Mouse (Mus musculus) mesoderm, embryonic 11.5 days (tissue): Measurements from ENCODE around the gene Atp8a2.
A peak's percentile ranks its signal among the peaks of the same experiment; 100 is the strongest.

Source experiments
- DNase-seq: peaks from one replicate; pipeline ENCODE4 v3.0.0-alpha.2; 2012; ENCODE audit warnings: low read depth, low spot score

Gene Atp8a2

GRCm38 (mm10) chr14:60152373-60152772 is 44.6 kb downstream of the Atp8a2 start:
- no peak for DNase-seq

DNA sequence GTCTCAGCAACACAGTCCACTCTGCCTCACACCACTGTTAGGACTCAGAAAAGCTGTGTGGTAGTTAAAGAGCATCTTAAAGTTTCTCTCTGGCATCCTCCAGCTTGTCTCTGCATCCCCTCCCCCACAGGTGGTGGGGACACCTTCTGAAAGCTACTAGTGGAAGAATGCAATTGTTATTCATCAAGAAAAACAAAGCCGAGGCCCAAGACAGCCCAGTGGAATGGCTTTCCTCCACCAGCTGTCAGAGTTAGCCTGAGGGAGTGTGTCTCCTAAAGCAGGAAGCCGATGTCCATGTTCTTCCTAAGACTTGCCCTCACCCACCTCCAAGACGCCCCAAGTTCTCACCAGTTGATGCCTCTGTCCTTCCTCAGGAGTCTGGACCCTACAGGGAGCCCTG is 48.1 kb downstream of the Atp8a2 start:
- DNase-seq: no peak

DNA sequence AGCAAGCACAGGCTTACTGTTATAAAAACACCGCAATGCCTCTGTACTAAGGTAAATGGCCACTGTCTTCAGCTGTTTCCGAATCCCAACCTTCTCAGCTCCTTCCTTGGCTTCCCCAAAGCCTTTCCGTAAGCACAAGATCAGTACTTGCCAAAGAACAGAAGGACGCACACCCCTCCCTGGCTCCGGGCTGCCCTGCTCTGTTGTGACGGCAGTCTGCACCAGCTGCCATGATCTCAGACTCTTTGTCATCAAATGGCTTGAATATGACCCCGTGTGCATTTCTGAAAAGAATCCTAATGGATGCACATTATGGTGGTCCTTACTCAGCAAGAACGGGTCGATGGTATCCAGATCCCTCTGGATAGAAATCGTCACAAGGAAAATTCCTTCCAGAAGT is 53.7 kb downstream of the Atp8a2 start:
- no peak for DNase-seq

GRCm38 (mm10) chr14:60138339-60138738 is 58.6 kb downstream of the Atp8a2 start:
- no peak for DNase-seq

DNA sequence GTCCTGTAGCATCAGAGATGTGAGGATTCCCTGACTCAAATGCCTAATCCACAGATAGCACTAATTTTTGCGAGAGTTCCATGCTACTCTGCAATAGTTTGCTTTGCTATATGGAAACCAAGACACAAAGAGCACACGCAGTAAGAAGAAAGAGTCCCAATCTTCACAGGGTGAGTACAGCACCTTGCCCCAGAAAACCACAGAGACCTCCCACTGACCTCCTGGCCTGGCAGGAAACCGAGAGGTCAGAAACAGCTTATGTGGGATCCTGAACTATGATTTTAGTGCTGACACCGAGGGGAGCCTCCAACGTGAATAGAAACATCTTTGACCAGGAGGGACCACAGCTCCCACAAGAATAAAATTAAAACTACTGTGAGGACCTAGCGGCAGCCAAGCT is 59.2 kb downstream of the Atp8a2 start:
- DNase-seq: no peak

DNA sequence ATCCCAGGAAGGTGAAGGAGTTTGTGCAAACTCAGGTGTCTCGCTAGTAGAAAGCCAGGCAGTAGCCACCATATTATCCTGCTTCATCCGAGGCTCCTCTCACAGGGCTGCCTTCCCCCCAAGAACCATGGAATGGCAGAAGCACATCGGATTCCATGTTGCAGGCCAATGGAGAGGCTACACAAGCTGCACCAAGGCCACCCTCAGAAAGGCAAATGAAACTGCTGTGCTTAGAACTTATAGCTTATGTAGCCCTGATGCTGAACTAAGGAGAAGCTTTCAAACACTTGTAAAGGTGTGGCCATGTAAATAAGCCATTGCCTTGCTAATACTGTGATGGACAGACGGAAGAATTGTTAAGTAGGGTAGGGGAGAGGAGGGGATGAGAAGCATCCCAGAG is 61.2 kb downstream of the Atp8a2 start:
- DNase-seq: no peak

DNA sequence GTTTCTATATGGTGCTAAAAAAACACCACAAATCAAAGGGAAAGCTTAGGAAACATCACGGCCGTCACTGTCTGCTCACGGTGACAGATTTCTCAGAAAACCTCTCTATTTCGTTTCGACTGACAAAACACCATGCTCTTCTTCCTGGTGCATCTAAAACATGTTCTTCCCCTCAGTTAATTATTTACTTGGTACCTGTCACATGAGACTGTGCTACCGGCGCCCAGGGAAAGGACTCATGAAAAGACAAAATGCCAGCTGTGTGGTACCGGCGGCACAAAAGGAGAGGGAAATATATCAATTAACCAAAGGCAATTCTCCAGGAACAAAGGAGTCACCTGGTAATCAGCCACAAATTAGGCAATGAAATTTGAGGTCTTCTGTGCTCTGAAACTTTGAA is 62.3 kb downstream of the Atp8a2 start:
- DNase-seq: no peak

DNA sequence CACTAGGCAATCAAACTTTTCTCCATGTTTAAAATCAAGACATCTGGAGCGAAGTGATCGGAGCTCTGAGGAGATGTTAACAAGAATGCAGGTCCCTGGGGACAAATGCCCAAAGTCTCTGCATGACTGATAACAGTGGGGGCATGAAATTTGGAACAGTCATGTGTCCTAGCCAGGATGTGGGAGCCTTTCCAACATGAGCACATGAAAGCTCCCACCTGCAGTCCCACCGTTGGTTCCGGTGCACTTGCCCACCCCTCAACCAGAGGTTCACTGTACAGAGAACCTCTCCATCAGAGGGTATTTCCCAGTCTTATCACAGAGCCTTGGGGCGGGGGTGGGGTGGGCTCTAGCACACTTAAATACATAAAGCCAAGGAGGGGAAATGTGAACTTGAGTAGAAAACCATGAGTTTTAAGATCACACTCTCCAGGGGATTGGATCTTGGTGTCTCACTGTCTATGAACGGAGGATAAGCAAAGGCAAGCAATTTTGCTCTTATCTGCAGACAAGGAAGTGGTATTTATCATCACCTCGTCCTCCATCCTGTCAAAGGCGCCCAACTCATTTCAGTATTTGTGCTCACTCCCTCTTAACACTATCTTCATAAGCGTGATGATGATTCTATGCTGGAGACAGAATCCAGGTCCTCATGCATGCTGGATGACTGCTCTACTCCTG is 65.6 kb downstream of the Atp8a2 start:
- DNase-seq: no peak

- DNase-seq: no peak
Measured at GRCm38 (mm10) chr14:60129564-60129963, 67.4 kb downstream of the Atp8a2 start.

GRCm38 (mm10) chr14:60125202-60125601 is 71.8 kb downstream of the Atp8a2 start:
- no peak for DNase-seq

- DNase-seq: no peak
Measured at GRCm38 (mm10) chr14:60121572-60121971, 75.4 kb downstream of the Atp8a2 start.

DNA sequence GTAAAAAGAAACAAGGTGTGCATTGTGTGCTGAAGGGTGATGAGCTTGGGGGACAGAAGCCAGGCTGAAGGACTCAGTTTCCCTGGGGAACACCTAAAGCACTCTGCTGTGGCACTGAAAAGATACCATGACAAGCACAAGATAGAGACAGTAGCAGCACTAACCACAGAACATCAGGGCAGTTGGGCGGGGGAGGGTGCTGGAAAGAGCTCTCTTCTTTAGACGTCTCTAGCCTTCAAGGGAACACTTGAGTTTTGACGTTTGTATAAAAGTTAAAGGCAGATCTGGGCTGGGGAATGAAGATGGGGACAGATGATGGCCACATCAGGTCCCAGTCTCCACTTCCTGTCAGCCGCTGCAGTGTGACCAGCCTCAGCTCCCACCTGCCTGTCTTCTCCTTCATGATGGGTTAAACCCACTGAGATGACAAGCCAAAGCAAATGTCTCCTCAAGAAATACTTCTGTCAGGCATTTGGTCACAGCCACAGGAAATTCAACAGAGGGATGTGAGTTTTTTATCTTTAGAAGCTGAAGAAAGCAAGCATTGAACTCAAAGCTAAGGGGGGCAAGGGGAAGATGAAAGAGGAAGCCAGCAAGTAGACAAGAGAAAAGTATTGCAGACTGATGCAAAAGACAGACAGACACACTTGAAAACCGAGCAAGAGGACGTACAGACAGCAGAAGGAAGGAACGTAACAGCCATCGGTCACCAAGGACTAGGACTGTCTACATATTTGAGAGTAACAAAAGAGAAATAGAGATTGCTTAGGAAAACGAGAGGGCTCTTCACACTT is 79.0 kb downstream of the Atp8a2 start:
- no peak for DNase-seq

- peak; percentile 71 for DNase-seq
Measured at GRCm38 (mm10) chr14:60086808-60087725, 109.9 kb downstream of the Atp8a2 start.

DNA sequence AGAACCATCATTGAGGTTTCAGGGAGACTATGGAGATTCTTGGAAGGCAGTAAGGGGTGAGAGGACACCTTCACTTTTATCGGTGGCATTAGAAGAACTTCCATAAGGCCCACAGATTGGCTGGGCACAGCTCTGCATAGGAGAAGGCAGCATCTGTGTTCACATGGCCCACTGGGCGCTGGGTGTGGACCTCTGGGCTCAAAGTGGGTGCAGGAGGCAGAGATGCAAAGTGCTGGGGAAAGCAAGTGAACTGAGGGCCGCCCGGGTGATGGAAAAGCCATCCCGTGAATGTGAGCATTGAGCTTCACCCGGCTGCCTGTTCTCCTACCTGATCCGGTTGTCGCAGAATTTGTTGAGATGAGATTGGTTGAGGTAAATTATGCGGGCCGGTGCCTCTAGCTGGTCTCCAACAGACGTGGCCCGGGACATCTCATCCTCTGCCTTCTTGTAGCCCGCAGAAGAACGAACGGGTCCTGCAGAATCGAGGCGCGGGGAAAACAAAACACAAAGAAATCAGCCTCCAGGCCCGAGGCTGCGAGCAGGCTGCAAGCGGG is 110.6 kb downstream of the Atp8a2 start:
- peak; percentile 5 for DNase-seq

GRCm38 (mm10) chr14:60082771-60083170 is 114.2 kb downstream of the Atp8a2 start:
- DNase-seq: no peak

- no peak for DNase-seq
Measured at GRCm38 (mm10) chr14:60072496-60072895, 124.5 kb downstream of the Atp8a2 start.

GRCm38 (mm10) chr14:60065186-60065585 is 131.8 kb downstream of the Atp8a2 start:
- peak; percentile 17 for DNase-seq

GRCm38 (mm10) chr14:60061023-60061422 is 136.0 kb downstream of the Atp8a2 start:
- DNase-seq: no peak

GRCm38 (mm10) chr14:60058867-60059266 is 138.1 kb downstream of the Atp8a2 start:
- no peak for DNase-seq

DNA sequence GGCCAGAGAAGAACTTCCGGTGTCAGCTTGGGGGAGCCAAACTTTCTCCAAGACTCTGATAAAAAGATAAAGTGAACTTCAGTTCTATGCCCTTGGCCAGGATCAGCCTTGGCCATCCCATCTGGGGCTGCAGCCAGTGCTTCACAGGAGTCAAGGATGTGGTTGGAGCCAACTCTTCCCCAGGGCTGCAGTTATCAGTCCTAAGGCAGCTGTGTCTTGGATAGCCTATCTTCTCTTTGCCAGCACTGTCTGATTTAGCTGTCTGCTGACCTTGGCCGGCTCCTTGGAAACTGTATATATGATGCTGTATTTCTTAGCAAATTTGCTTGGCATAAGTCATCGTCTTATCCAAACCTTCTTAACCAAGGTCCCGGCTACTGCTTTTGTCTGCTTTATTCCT is 141.7 kb downstream of the Atp8a2 start:
- no peak for DNase-seq

DNA sequence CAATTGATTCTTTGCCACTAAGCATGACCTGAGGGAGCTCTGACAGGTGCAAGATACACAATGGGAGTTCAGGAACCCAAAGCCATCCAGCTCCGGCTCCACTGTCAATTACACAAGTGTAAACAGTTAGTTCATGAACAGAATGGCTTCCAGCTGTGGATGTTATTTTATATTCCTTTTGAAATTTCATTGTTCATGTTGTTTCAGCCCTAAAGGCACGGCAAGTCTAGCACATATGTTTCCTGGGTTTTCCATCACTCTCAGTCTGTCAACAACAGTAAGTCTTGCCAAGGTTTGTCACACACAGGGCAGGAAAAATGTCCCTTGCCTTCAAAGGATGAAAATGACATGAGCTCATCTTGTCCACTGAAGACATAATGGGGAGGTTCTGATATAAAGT is 166.3 kb downstream of the Atp8a2 start:
- no peak for DNase-seq

DNA sequence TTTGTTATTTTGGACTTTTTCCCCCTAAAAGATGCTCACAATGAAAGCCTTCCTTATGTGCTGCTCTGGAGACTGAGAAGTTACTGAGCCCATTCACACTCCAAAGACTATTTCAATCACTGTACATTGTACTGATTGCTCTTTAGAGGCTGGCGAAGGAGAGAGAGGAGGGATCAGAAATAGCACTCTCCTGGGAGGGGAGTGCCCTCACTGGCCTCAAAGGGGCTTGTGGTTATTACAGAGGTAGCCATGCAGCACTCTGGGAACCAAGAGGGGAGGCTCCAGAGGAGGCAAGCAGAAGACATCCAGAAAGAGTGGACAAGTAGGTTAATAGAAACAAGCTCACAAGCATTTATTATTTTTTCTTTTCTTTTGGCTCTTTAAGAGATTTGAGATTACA is 169.8 kb downstream of the Atp8a2 start:
- DNase-seq: no peak
